Mouse (Mus musculus) CD4-positive helper T cell, adult 2 months (primary cell): ENCODE measurements around the gene Map3k5.
"Not testable (repeated sequence)": the region's sequence is repeated elsewhere in the genome, so short reads cannot be mapped to it uniquely, and the experiment has no call there.

Source experiments
- DNase-seq: peaks from one replicate; pipeline ENCODE4 v3.0.0-alpha.2; 2012; ENCODE audit warnings: low read depth, missing footprints, low spot score

Map3k5 gene

GRCm38 (mm10) chr10:19934384-19935294, at the start of gene Map3k5:
Map3k5 (plus strand) TSS chr10:19934472.
- peak; percentile 67 for DNase-seq

- peak; percentile 32 for DNase-seq
Observed at GRCm38 (mm10) chr10:19886249-19886648, 48.0 kb upstream of the Map3k5 start.

- DNase-seq = no peak
Observed at GRCm38 (mm10) chr10:19889908-19890307, 44.4 kb upstream of the Map3k5 start.

- DNase-seq = no peak
Observed at GRCm38 (mm10) chr10:19891686-19892085, 42.6 kb upstream of the Map3k5 start.

GRCm38 (mm10) chr10:19893146-19893545, 41.1 kb upstream of the Map3k5 start:
- no peak for DNase-seq

GRCm38 (mm10) chr10:19893976-19894375, 40.3 kb upstream of the Map3k5 start:
- DNase-seq = peak; percentile 53

GRCm38 (mm10) chr10:19900191-19900590, 34.1 kb upstream of the Map3k5 start:
- DNase-seq = no peak

- no peak for DNase-seq
Observed at GRCm38 (mm10) chr10:19901992-19902391, 32.3 kb upstream of the Map3k5 start.

- no peak for DNase-seq
Observed at GRCm38 (mm10) chr10:19904077-19904820, 30.0 kb upstream of the Map3k5 start.

GRCm38 (mm10) chr10:19907246-19907804, 26.9 kb upstream of the Map3k5 start, which contains the start of gene Pex7:
Pex7 (minus strand) TSS chr10:19907689.
- DNase-seq = peak; percentile 96

- no peak for DNase-seq
Observed at GRCm38 (mm10) chr10:19908076-19908475, 26.2 kb upstream of the Map3k5 start.

GRCm38 (mm10) chr10:19910516-19910915, 23.8 kb upstream of the Map3k5 start:
- no peak for DNase-seq

GRCm38 (mm10) chr10:19911583-19911982, 22.7 kb upstream of the Map3k5 start:
- peak; percentile 17 for DNase-seq

- no peak for DNase-seq
Observed at GRCm38 (mm10) chr10:19913806-19914205, 20.5 kb upstream of the Map3k5 start.

GRCm38 (mm10) chr10:19915301-19915700, 19.0 kb upstream of the Map3k5 start:
- peak; percentile 24 for DNase-seq

GRCm38 (mm10) chr10:19922410-19922809, 11.9 kb upstream of the Map3k5 start:
- no peak for DNase-seq

- no peak for DNase-seq
Observed at GRCm38 (mm10) chr10:19924256-19924655, 10.0 kb upstream of the Map3k5 start.

- not testable (repeated sequence) for DNase-seq
Observed at GRCm38 (mm10) chr10:19926391-19926897, 7.8 kb upstream of the Map3k5 start.

- DNase-seq = no peak
Observed at GRCm38 (mm10) chr10:19928205-19928604, 6.1 kb upstream of the Map3k5 start.

GRCm38 (mm10) chr10:19932986-19933385, 1.3 kb upstream of the Map3k5 start:
- no peak for DNase-seq

GRCm38 (mm10) chr10:19933511-19934383, 525 bp upstream of the Map3k5 start:
- DNase-seq = peak; percentile 90
